Mouse (Mus musculus) testis, adult 10 weeks (tissue): ENCODE measurements around the gene Fam53b. TPM values are rescaled to one million over a fixed set of nuclear protein-coding genes. Genes with fewer than 3 reads are reported as not detected.

Experiments
- polyA plus RNA-seq: library from polyadenylated mRNA; stranded (reverse); fragments of 350-450 nt; fragmentation: Illumina TruSeq; extraction: RNeasy Lipid Tissue Mini Kit (QIAGEN cat#74804); gene quantifications from one replicate; pipeline ENCODE4 v1.2.3, GENCODE M21; 2014; ENCODE audit warnings: low read depth, low replicate concordance

The Fam53b gene
- polyA plus RNA-seq: 3.6 TPM

GRCm38 (mm10) chr7:132813416-132814088 lies at the start of gene Fam53b:
Gene Fam53b, minus strand, starts transcription at chr7:132813886.

DNA sequence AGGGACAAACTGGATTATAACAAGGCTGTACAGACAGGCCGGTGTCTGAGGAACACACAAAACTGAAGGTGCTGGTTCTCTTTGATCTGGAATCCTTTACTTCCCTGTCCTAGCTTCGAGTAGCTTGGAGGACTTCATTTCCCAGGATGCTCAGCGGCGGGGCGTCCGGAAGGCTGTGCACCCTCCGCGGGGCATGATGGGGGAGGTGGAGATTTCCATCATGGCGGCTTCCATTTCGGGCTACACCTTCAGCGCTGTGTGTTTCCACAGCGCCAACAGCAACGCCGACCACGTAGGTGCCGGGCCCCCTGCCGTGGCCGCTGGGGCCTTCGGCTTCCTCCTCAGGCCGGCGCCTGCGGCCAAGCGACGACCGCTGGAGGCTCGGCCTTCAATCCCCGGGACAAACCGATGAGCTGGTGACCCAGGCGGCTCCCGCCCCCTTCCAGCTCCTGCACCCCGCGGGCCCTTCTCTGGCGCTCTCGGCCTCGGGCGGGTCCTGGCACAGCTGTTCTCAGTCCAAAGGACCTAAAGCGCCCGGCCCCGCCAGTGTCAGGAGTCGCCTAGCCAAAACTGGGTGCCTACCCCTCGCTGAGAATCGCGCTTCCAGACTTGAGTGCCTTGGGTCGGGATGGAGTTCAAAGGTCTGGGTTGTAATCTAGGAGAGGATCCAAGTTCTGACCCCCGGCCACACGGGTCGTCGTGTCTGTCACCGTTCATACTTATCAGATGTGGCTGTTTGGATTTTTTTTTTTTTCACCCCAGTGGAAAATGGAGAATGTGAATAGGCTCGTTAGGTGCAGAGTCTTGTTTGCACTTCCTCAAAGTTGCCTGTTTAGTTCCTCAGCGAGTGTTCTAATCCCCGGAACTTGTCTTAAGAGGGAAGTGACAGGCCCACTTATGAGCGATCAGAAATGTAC lies 45.6 kb upstream of the Fam53b start, which contains the start of gene Abraxas2:
Gene Abraxas2 (plus strand): TSS at position 184 of the 917 bp plus-strand sequence.

DNA sequence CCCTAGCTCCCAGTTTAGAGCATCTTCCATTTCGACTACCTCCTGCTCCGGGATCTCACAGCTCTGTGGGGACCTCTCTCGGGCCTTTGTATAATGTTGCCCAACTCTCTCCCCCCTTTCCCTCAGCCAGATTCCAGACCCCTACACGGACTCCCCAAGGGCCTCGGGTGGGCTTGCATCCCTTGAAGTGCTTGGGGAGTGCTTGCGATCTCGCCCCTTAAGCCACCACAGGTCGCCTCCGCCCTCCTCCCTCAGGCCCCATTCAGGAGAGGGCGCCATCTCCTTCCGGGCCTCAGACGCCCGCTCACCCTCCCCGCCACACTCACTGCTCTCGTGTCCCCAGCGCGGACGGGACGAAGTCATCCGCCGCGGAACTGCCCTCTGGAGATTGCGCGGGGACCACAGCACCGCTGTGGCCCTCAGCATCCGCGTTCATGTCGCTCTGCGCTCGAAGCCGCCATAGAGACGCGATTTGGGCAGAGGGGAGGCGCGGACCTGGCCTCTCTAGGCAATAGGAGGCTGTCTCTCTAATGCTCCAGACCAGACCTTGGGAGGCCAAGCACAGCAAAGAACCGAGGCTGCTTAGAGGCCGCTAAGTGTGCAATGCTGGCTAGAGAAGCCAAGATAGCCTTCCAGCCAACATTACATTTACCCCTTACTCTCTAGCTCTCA lies 38.6 kb upstream of the Fam53b start, which contains the start of gene Eef1akmt2:
Gene Eef1akmt2 (minus strand): TSS at position 501 of the 672 bp plus-strand sequence.

Other genes starting within 250 kb of the Fam53b start
- 29.3 TPM for gene Oat, start 237.5 kb downstream of the Fam53b start, polyA plus RNA-seq
- 0.21 TPM for gene Nkx1-2, start 214.2 kb downstream of the Fam53b start, polyA plus RNA-seq
- 1.7 TPM for gene Lhpp, start 203.2 kb downstream of the Fam53b start, polyA plus RNA-seq
- gene Eef1akmt2, start 38.8 kb upstream of the Fam53b start, polyA plus RNA-seq: 28.3 TPM
- gene Abraxas2, start 45.3 kb upstream of the Fam53b start, polyA plus RNA-seq: 67.2 TPM
- 183 TPM for gene Zranb1, start 117.3 kb upstream of the Fam53b start, polyA plus RNA-seq